Mouse (Mus musculus) liver, embryonic 11.5 days (tissue): Measurements from ENCODE around the gene Rps15. TPM values are rescaled to one million over a fixed set of nuclear protein-coding genes. Genes with fewer than 3 reads are reported as not detected.
A peak's percentile ranks its signal among the peaks of the same experiment; 100 is the strongest.

ENCODE experiments used
- ATAC-seq: fragments of 200-750 bp; cut with Nextera tagmentation; replicated peaks from 2 replicates; pipeline ENCODE4 v1.8.0; 2017; ENCODE audit warnings: moderate number of reproducible peaks, mild to moderate bottlenecking, moderate TSS enrichment, moderate library complexity; ENCODE audit not compliant: low FRiP score
- DNase-seq: peaks from one replicate; pipeline ENCODE4 v3.0.0-alpha.2; 2017; ENCODE audit warnings: low spot score
- H3K27ac ChIP-seq: fragments of 300-500 bp; sonication (generic); 2 replicates; pipeline ENCODE4 v1.5.1; 2014; ENCODE audit warnings: mild to moderate bottlenecking, low read depth, low read length, control low read depth
- H3K27me3 ChIP-seq: fragments of 300-500 bp; sonication (generic); replicated peaks from 2 replicates; pipeline ENCODE4 v1.6.1; 2014; ENCODE audit warnings: low read length, mixed read lengths; ENCODE audit not compliant: control insufficient read depth, insufficient read depth
- H3K36me3 ChIP-seq: fragments of 300-500 bp; sonication (generic); 2 replicates; pipeline ENCODE4 v1.6.1; 2014; ENCODE audit warnings: mild to moderate bottlenecking, low read length, moderate library complexity, mixed read lengths; ENCODE audit not compliant: control insufficient read depth, insufficient read depth
- H3K4me1 ChIP-seq: fragments of 300-500 bp; sonication (generic); replicated peaks from 2 replicates; pipeline ENCODE4 v1.6.1; 2014; ENCODE audit warnings: low read length, mixed read lengths; ENCODE audit not compliant: control insufficient read depth, insufficient read depth
- H3K4me2 ChIP-seq: fragments of 300-500 bp; sonication (generic); 2 replicates; pipeline ENCODE4 v1.6.1; 2014; ENCODE audit warnings: mild to moderate bottlenecking, control low read depth, moderate library complexity
- H3K4me3 ChIP-seq: fragments of 300-500 bp; sonication (generic); 2 replicates; pipeline ENCODE4 v1.5.1; 2014; ENCODE audit warnings: low read depth, low read length, control low read depth
- H3K9ac ChIP-seq: fragments of 300-500 bp; sonication (generic); 2 replicates; pipeline ENCODE4 v1.6.1; 2014; ENCODE audit warnings: low read depth, low read length, control low read depth
- H3K9me3 ChIP-seq: fragments of 300-500 bp; sonication (generic); 2 replicates; pipeline ENCODE4 v1.6.1; 2016; ENCODE audit warnings: low read length, inconsistent platforms, mixed read lengths; ENCODE audit not compliant: control insufficient read depth
- WGBS: fragments of 180-500 bp; shearing (Covaris S2); extraction: QIAGEN DNeasy Blood & Tissue Kit; methylation state at CpG from one replicate; pipeline ENCODE4 v1.1.7; 2014; 5-methylcytosine and 5-hydroxymethylcytosine counted together
- polyA plus RNA-seq: library from polyadenylated mRNA; unstranded; fragments of >200 nt; fragmentation: Nextera tagmentation; extraction: Ambion mirVana; gene quantifications from 2 replicates; pipeline ENCODE4 v1.2.1, GENCODE M21; 2014

Rps15 gene
- polyA plus RNA-seq, 1 experiment from 2014 or later: 1,408 TPM

DNA sequence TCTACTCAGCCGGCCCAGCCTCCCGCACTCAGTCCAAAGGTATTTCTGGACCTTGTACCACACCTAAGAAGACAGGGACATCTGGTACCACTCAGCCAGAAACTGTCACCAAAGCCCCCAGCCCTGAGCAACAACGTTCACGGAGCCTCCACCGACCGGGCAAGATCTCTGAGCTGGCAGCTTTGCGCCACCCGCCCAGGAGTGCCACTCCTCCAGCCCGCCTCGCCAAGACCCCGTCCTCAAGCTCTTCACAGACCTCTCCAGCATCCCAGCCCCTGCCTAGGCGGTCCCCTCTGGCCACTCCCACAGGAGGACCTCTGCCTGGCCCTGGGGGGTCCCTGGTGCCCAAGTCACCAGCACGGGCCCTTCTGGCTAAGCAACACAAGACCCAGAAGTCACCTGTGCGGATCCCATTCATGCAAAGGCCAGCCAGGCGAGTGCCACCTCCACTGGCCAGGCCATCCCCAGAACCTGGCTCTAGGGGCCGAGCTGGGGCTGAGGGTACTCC, 22.3 kb downstream of the Rps15 start:
- peaks cover 6% of the 10 kb centered on the region; the same call in 1 of the 2 replicates for H3K36me3 ChIP-seq
- no peak overlapping the region for H3K4me2 ChIP-seq
- no peak for DNase-seq
- ATAC-seq: no peak
- peaks cover 80% of the 10 kb centered on the region for H3K27me3 ChIP-seq
- peaks cover 27% of the 10 kb centered on the region for H3K4me1 ChIP-seq
- no peaks in the 10 kb centered on the region for H3K9me3 ChIP-seq
- H3K4me3 ChIP-seq: 0 out of 2 replicates have a peak overlapping the region, but pooled peaks have one; percentile 10
- no peak overlapping the region for H3K9ac ChIP-seq
- H3K27ac ChIP-seq: no peak overlapping the region
- 54% methylated on average over 16 of the region's 16 CpGs for WGBS

DNA sequence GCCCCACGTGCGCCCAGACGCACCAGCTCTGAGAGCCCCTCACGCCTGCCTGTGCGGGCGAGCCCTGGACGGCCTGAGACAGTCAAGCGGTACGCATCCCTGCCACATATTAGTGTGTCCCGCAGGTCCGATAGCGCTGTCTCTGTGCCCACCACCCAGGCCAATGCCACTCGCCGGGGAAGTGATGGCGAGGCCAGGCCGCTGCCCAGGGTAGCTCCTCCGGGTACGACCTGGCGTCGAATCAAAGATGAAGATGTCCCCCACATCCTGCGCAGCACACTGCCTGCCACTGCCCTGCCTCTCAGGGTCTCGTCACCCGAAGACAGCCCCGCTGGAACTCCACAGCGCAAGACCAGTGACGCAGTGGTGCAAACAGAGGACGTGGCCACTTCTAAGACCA, 23.1 kb downstream of the Rps15 start:
- Histone ChIP-seq H3K9me3 (no peaks in the 10 kb centered on the region), H3K9ac (no peak overlapping the region), H3K27me3 (peaks cover 75% of the 10 kb centered on the region), H3K27ac (no peak overlapping the region), H3K36me3 (peaks cover 6% of the 10 kb centered on the region; the same call in 1 of the 2 replicates), H3K4me2 (no peak overlapping the region), H3K4me3 (peak overlapping the region; percentile 10; the same call in 1 of the 2 replicates), H3K4me1 (peaks cover 30% of the 10 kb centered on the region)
- ATAC-seq (no peak), DNase-seq (no peak)
- WGBS: 38% methylated on average over 27 of the region's 27 CpGs

DNA sequence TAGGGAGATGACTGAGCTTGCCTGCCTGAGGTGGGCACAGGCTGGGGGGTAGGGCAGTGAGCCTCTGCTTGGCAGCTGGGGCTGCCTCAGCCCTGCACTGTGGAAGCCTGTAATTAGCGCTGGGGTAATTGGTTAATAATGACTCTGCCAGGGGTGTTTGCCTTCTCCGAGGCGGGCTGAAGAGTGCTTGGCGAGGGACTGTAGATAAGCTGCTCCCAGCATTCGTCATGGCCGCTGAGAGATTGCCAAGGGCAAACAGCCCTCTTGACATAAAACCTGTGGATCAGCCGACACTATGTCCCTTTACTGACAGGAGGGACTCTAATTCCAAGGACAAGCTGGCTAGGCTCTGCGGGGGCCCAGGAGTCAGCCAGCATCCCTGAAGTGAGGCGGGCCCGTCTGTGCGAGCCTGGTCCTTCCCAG, 24.1 kb downstream of the Rps15 start:
- Histone ChIP-seq H3K4me3 (no peak overlapping the region), H3K27me3 (peaks cover 65% of the 10 kb centered on the region), H3K4me2 (peak overlapping the region; percentile 16; the same call in 1 of the 2 replicates), H3K36me3 (peaks cover 6% of the 10 kb centered on the region; the same call in 1 of the 2 replicates), H3K9me3 (no peaks in the 10 kb centered on the region), H3K4me1 (peaks cover 36% of the 10 kb centered on the region), H3K27ac (no peak overlapping the region), H3K9ac (no peak overlapping the region)
- 17% methylated on average over 11 of the region's 11 CpGs for WGBS
- ATAC-seq: no peak
- no peak for DNase-seq

GRCm38 (mm10) chr10:80317011-80317410, 24.8 kb downstream of the Rps15 start:
- Histone ChIP-seq H3K27me3 (peaks cover 58% of the 10 kb centered on the region), H3K36me3 (peaks cover 6% of the 10 kb centered on the region; the same call in 1 of the 2 replicates), H3K4me2 (0 out of 2 replicates have a peak overlapping the region, but pooled peaks have one; percentile 16), H3K27ac (no peak overlapping the region), H3K9me3 (no peaks in the 10 kb centered on the region), H3K4me3 (0 out of 2 replicates have a peak overlapping the region, but pooled peaks have one; percentile 10), H3K9ac (no peak overlapping the region), H3K4me1 (peaks cover 42% of the 10 kb centered on the region)
- DNase-seq (no peak), ATAC-seq (no peak)
- WGBS: 44% methylated on average over 10 of the region's 10 CpGs

GRCm38 (mm10) chr10:80320340-80320760, 28.1 kb downstream of the Rps15 start, which contains the start of gene 2310011J03Rik:
Gene 2310011J03Rik, minus strand, starts transcription at chr10:80320537.
- WGBS: under 1% methylated on average over 34 of the region's 34 CpGs
- H3K9ac ChIP-seq: peak within 1 kb of the TSS; percentile 93
- H3K4me3 ChIP-seq: peak within 1 kb of the TSS; percentile 94
- peaks cover 25% of the 10 kb centered on the region for H3K27me3 ChIP-seq
- H3K27ac ChIP-seq: peak within 1 kb of the TSS; percentile 87
- H3K36me3 ChIP-seq: peaks cover 6% of the 10 kb centered on the region; the same call in 1 of the 2 replicates
- peaks cover 57% of the 10 kb centered on the region for H3K4me1 ChIP-seq
- H3K4me2 ChIP-seq: peak within 1 kb of the TSS; percentile 99
- no peaks in the 10 kb centered on the region for H3K9me3 ChIP-seq
- peak; percentile 91 for DNase-seq
- peak; percentile 53 for ATAC-seq

GRCm38 (mm10) chr10:80321014-80321669, 28.9 kb downstream of the Rps15 start:
- Histone ChIP-seq H3K9ac (no peak overlapping the region), H3K9me3 (no peaks in the 10 kb centered on the region), H3K4me3 (0 out of 2 replicates have a peak overlapping the region, but pooled peaks have one; percentile 75), H3K4me2 (peak overlapping the region; percentile 99), H3K27me3 (peaks cover 17% of the 10 kb centered on the region), H3K36me3 (peaks cover 6% of the 10 kb centered on the region; the same call in 1 of the 2 replicates), H3K27ac (peak overlapping the region; percentile 87), H3K4me1 (peaks cover 57% of the 10 kb centered on the region)
- no peak for DNase-seq
- ATAC-seq: no peak
- 68% methylated on average over 6 of the region's 6 CpGs for WGBS

GRCm38 (mm10) chr10:80321670-80322581, 29.7 kb downstream of the Rps15 start:
- ATAC-seq (no peak), DNase-seq (no peak)
- H3K36me3 ChIP-seq: peaks cover 6% of the 10 kb centered on the region; the same call in 1 of the 2 replicates
- no peaks in the 10 kb centered on the region for H3K9me3 ChIP-seq
- H3K27me3 ChIP-seq: peaks cover 9% of the 10 kb centered on the region; the same call in 1 of the 2 replicates
- H3K9ac ChIP-seq: peak overlapping the region; percentile 85
- 90% methylated on average over 21 of the region's 21 CpGs for WGBS
- H3K4me1 ChIP-seq: peaks cover 49% of the 10 kb centered on the region
- peak overlapping the region; percentile 4; the same call in 1 of the 2 replicates for H3K27ac ChIP-seq
- peak overlapping the region; percentile 75 for H3K4me3 ChIP-seq
- peak overlapping the region; percentile 99 for H3K4me2 ChIP-seq

DNA sequence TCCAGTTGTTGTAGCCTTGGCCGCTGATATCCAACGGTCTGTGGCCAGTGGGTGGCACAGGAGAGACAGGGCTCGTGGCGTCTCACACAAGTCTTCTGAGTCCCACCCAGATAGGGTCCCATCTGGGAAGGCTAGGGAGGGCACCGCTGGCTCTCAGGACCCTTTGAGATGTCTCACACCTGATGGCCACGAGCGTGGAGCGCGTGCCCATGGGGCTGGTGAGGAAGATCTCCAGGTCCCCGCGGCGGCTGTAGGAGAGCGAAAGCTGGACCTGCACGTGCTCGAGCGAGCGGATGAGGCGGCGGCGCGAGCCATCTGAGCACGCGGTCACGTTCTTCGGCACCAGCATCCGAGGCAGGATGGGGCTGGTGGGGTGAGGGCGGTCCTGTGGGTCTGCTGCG, 30.6 kb downstream of the Rps15 start:
- Histone ChIP-seq H3K4me2 (peak overlapping the region; percentile 99), H3K4me1 (peaks cover 41% of the 10 kb centered on the region), H3K9me3 (no peaks in the 10 kb centered on the region), H3K4me3 (peak overlapping the region; percentile 75), H3K27ac (peak overlapping the region; percentile 88), H3K9ac (peak overlapping the region; percentile 85), H3K27me3 (0 out of 2 replicates have a peak, but pooled peaks cover under 1% of the 10 kb centered on the region), H3K36me3 (peaks cover 6% of the 10 kb centered on the region; the same call in 1 of the 2 replicates)
- ATAC-seq (peak; percentile 16), DNase-seq (no peak)
- 3% methylated on average over 28 of the region's 28 CpGs for WGBS
